Mouse (Mus musculus): Measurements from ENCODE around the gene Sowahb.
"Not testable (repeated sequence)": the region's sequence is repeated elsewhere in the genome, so short reads cannot be mapped to it uniquely, and the experiment has no call there.

Sowahb gene

GRCm38 (mm10) chr5:93042831-93043687, 1.8 kb downstream of the Sowahb start:
- no peak for DNase-seq

GRCm38 (mm10) chr5:93042031-93042430, 2.8 kb downstream of the Sowahb start:
- peak; percentile 50 for DNase-seq

GRCm38 (mm10) chr5:93041276-93041675, 3.5 kb downstream of the Sowahb start:
- DNase-seq, result no peak

- peak; percentile 74 for DNase-seq
Measured at GRCm38 (mm10) chr5:93040095-93040494, 4.7 kb downstream of the Sowahb start.

GRCm38 (mm10) chr5:93036254-93036653, 8.6 kb downstream of the Sowahb start:
- no peak for DNase-seq

- DNase-seq, result no peak
Measured at GRCm38 (mm10) chr5:93035285-93035684, 9.5 kb downstream of the Sowahb start.

- DNase-seq, result no peak
Measured at GRCm38 (mm10) chr5:93033087-93033870, 11.5 kb downstream of the Sowahb start.

GRCm38 (mm10) chr5:93032621-93033020, 12.2 kb downstream of the Sowahb start:
- DNase-seq, result no peak

- DNase-seq, result no peak
Measured at GRCm38 (mm10) chr5:93030869-93031268, 14.0 kb downstream of the Sowahb start.

GRCm38 (mm10) chr5:93030411-93030810, 14.4 kb downstream of the Sowahb start:
- DNase-seq, result no peak

- peak; percentile 59 for DNase-seq
Measured at GRCm38 (mm10) chr5:93027120-93027675, 17.6 kb downstream of the Sowahb start.

- DNase-seq, result peak; percentile 26
Measured at GRCm38 (mm10) chr5:93026437-93027119, 18.2 kb downstream of the Sowahb start.

- peak; percentile 91 for DNase-seq
Measured at GRCm38 (mm10) chr5:93024754-93025280, 20.0 kb downstream of the Sowahb start.

GRCm38 (mm10) chr5:93022126-93022797, 22.6 kb downstream of the Sowahb start:
- DNase-seq, result no peak

- DNase-seq, result no peak
Measured at GRCm38 (mm10) chr5:93020024-93020666, 24.7 kb downstream of the Sowahb start.

GRCm38 (mm10) chr5:93019207-93019606, 25.6 kb downstream of the Sowahb start:
- not testable (repeated sequence) for DNase-seq

GRCm38 (mm10) chr5:93017678-93018077, 27.1 kb downstream of the Sowahb start:
- no peak for DNase-seq

GRCm38 (mm10) chr5:93008256-93008655, 36.6 kb downstream of the Sowahb start:
- no peak for DNase-seq

- peak; percentile 20 for DNase-seq
Measured at GRCm38 (mm10) chr5:93005815-93006341, 38.9 kb downstream of the Sowahb start.

GRCm38 (mm10) chr5:93005229-93005814, 39.5 kb downstream of the Sowahb start:
- DNase-seq, result peak; percentile 78

GRCm38 (mm10) chr5:93002615-93003014, 42.2 kb downstream of the Sowahb start:
- no peak for DNase-seq

All from kidney, postnatal 14 days (tissue).